Mouse (Mus musculus): Measurements from ENCODE around the gene Abhd12b. TPM values are rescaled to one million over a fixed set of nuclear protein-coding genes. Genes with fewer than 3 reads are reported as not detected.
A peak's percentile ranks its signal among the peaks of the same experiment; 100 is the strongest.
"Not testable (repeated sequence)": the region's sequence is repeated elsewhere in the genome, so short reads cannot be mapped to it uniquely, and the experiment has no call there.

The Abhd12b gene
- total RNA-seq, 2 experiments from 2014 or later: not detected

- no peak for DNase-seq (ENCODE audit: extremely low spot score in 1 of 2, low spot score in 2 of 2)
- intact Hi-C loops (cut with DNase I): no loop called here
Observed at GRCm38 (mm10) chr12:70134627-70135235, 19.2 kb upstream of the Abhd12b start.

GRCm38 (mm10) chr12:70136185-70136756 is 17.7 kb upstream of the Abhd12b start:
- DNase-seq (ENCODE audit: extremely low spot score in 1 of 2, low spot score in 2 of 2): no peak
- intact Hi-C loops (cut with DNase I): no loop called here

- intact Hi-C loops (cut with DNase I): no loop called here
- DNase-seq (ENCODE audit: extremely low spot score in 1 of 2, low spot score in 2 of 2): no peak
Observed at GRCm38 (mm10) chr12:70137095-70137494, 16.8 kb upstream of the Abhd12b start.

- intact Hi-C loops (cut with DNase I): no loop called here
- DNase-seq (ENCODE audit: extremely low spot score in 1 of 2, low spot score in 2 of 2): no peak
Observed at GRCm38 (mm10) chr12:70137626-70138025, 16.3 kb upstream of the Abhd12b start.

GRCm38 (mm10) chr12:70139871-70140270 is 14.1 kb upstream of the Abhd12b start:
- DNase-seq (ENCODE audit: extremely low spot score in 1 of 2, low spot score in 2 of 2): no peak
- intact Hi-C loops (cut with DNase I): loop anchor here (10.0 kb wide), 1 partner anchor 155 kb away; the partner anchor contains the start of gene Sav1

- no peak for DNase-seq (ENCODE audit: extremely low spot score in 1 of 2, low spot score in 2 of 2)
- intact Hi-C loops (cut with DNase I): loop anchor here (10.0 kb wide), 1 partner anchor 156 kb away; the partner anchor contains the start of gene Sav1
Observed at GRCm38 (mm10) chr12:70140542-70140941, 13.4 kb upstream of the Abhd12b start.

- intact Hi-C loops (cut with DNase I): loop anchor here (10.0 kb wide), 1 partner anchor 156 kb away; the partner anchor contains the start of gene Sav1
Observed at GRCm38 (mm10) chr12:70140993-70141576, 12.9 kb upstream of the Abhd12b start.

GRCm38 (mm10) chr12:70144106-70144587 is 9.8 kb upstream of the Abhd12b start:
- intact Hi-C loops (cut with DNase I): loop anchor here (10.0 kb wide), 1 partner anchor 159 kb away; the partner anchor contains the start of gene Sav1
- not testable (repeated sequence) for DNase-seq (ENCODE audit: extremely low spot score in 1 of 2, low spot score in 2 of 2)

More at GRCm38 (mm10) chr12:70140993-70141576, 12.9 kb upstream of the Abhd12b start:
- no peak for DNase-seq (ENCODE audit: extremely low spot score in 1 of 2, low spot score in 2 of 2)

GRCm38 (mm10) chr12:70144637-70145448 is 9.1 kb upstream of the Abhd12b start:
- intact Hi-C loops (cut with DNase I): loop anchor here (5.0 to 10.0 kb wide), 3 partner anchors 33 to 160 kb away; partner anchors contain the start of genes Nin and Sav1
- DNase-seq (ENCODE audit: extremely low spot score in 1 of 2, low spot score in 2 of 2): peak in 1 of 2 experiments; percentile 54

GRCm38 (mm10) chr12:70145586-70145985 is 8.4 kb upstream of the Abhd12b start:
- no peak for DNase-seq (ENCODE audit: extremely low spot score in 1 of 2, low spot score in 2 of 2)
- intact Hi-C loops (cut with DNase I): loop anchor here (5.0 to 10.0 kb wide), 3 partner anchors 33 to 161 kb away; partner anchors contain the start of genes Nin and Sav1

GRCm38 (mm10) chr12:70147986-70148630 is 5.8 kb upstream of the Abhd12b start:
- DNase-seq (ENCODE audit: extremely low spot score in 1 of 2, low spot score in 2 of 2): peak in 1 of 2 experiments; percentile 56
- intact Hi-C loops (cut with DNase I): loop anchor here (5.0 to 10.0 kb wide), 3 partner anchors 36 to 163 kb away; partner anchors contain the start of genes Nin and Sav1

- DNase-seq (ENCODE audit: extremely low spot score in 1 of 2, low spot score in 2 of 2): peak in 1 of 2 experiments; percentile 47
- intact Hi-C loops (cut with DNase I): loop anchor here (5.0 to 10.0 kb wide), 3 partner anchors 36 to 164 kb away; partner anchors contain the start of genes Nin and Sav1
Observed at GRCm38 (mm10) chr12:70148631-70149265, 5.2 kb upstream of the Abhd12b start.

GRCm38 (mm10) chr12:70156222-70156621 is 2.3 kb downstream of the Abhd12b start:
- DNase-seq (ENCODE audit: extremely low spot score in 1 of 2, low spot score in 2 of 2): no peak
- intact Hi-C loops (cut with DNase I): no loop called here

GRCm38 (mm10) chr12:70157292-70158066 is 3.5 kb downstream of the Abhd12b start:
- intact Hi-C loops (cut with DNase I): no loop called here
- DNase-seq (ENCODE audit: extremely low spot score in 1 of 2, low spot score in 2 of 2): no peak

- no peak for DNase-seq (ENCODE audit: extremely low spot score in 1 of 2, low spot score in 2 of 2)
- intact Hi-C loops (cut with DNase I): no loop called here
Observed at GRCm38 (mm10) chr12:70161057-70161456, 7.1 kb downstream of the Abhd12b start.

- intact Hi-C loops (cut with DNase I): no loop called here
- no peak for DNase-seq (ENCODE audit: extremely low spot score in 1 of 2, low spot score in 2 of 2)
Observed at GRCm38 (mm10) chr12:70164741-70165140, 10.8 kb downstream of the Abhd12b start.

GRCm38 (mm10) chr12:70167950-70168349 is 14.0 kb downstream of the Abhd12b start:
- no peak for DNase-seq (ENCODE audit: extremely low spot score in 1 of 2, low spot score in 2 of 2)
- intact Hi-C loops (cut with DNase I): no loop called here

All from left cerebral cortex, postnatal 10 days (tissue).